Mouse (Mus musculus): ENCODE measurements around the gene Sox14.

Sox14 gene

DNA sequence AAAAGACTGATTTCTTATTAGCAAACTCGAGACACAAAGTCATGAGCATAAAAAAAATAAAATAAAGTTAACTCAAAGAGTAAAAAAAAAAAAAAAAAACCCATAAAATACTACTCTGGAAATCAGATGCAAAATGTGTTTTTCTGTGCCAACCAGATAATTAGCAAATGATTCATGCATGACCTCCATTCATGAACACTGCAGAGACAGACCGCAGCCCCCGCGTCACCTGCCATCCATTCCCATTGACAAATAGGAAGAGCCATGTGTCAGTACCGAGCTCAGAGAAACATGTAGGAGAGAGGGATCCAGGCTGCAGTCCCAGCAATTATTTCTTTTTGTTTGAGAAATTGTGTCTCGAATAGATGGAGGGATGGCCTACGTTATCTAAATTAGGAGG, 25.6 kb downstream of the Sox14 start:
- no peak for DNase-seq (ENCODE audit: low read depth, low spot score)

- no peak for DNase-seq (ENCODE audit: low read depth, low spot score)
These were observed 27.6 kb downstream of the Sox14 start for GRCm38 (mm10) chr9:99848327-99848726.

- DNase-seq (ENCODE audit: low read depth, low spot score) = peak; percentile 21
These were observed 29.1 kb downstream of the Sox14 start for GRCm38 (mm10) chr9:99846820-99847219.

- no peak for DNase-seq (ENCODE audit: low read depth, low spot score)
These were observed 36.6 kb downstream of the Sox14 start for GRCm38 (mm10) chr9:99839367-99839766.

- DNase-seq (ENCODE audit: low read depth, low spot score) = no peak
These were observed 37.1 kb downstream of the Sox14 start for GRCm38 (mm10) chr9:99838877-99839276.

- DNase-seq (ENCODE audit: low read depth, low spot score) = no peak
These were observed 39.3 kb downstream of the Sox14 start for GRCm38 (mm10) chr9:99836707-99837106.

- no peak for DNase-seq (ENCODE audit: low read depth, low spot score)
These were observed 40.1 kb downstream of the Sox14 start for GRCm38 (mm10) chr9:99835624-99836430.

All from c-Kit-negative CD71-positive TER-119-positive erythroid progenitor cells, embryonic 14.5 days (primary cell).